Mouse (Mus musculus) heart, embryonic 13.5 days (tissue): Measurements from ENCODE around the gene Ankrd34c. TPM values are rescaled to one million over a fixed set of nuclear protein-coding genes. Genes with fewer than 3 reads are reported as not detected.

Experiments used
- polyA plus RNA-seq: library from polyadenylated mRNA; unstranded; fragments of >200 nt; fragmentation: Nextera tagmentation; extraction: Ambion mirVana; gene quantifications from 2 replicates; pipeline ENCODE4 v1.2.1, GENCODE M21; 2015

Ankrd34c gene
- polyA plus RNA-seq, 1 experiment from 2014 or later, result not detected

Other genes with a start within 250 kb of the Ankrd34c start
- 0.03 and 0.08 TPM in 2 replicates for gene Minar1, start 115.3 kb downstream of the Ankrd34c start, polyA plus RNA-seq
- 77.1 and 81.7 TPM in 2 replicates for gene Tmed3, start 33.4 kb downstream of the Ankrd34c start, polyA plus RNA-seq
- 0.16 and 0.19 TPM in 2 replicates for gene Rasgrf1, start 171.4 kb upstream of the Ankrd34c start, polyA plus RNA-seq